Mouse (Mus musculus) lung, postnatal 0 days (tissue): ENCODE measurements around the gene Lrrc10. TPM values are rescaled to one million over a fixed set of nuclear protein-coding genes. Genes with fewer than 3 reads are reported as not detected.
"Not testable (repeated sequence)": the region's sequence is repeated elsewhere in the genome, so short reads cannot be mapped to it uniquely, and the experiment has no call there.

Experiments
- ATAC-seq: fragments of 200-750 bp; cut with Nextera tagmentation; 2 replicates; pipeline ENCODE4 v1.8.0; 2017; ENCODE audit warnings: moderate library complexity
- DNase-seq: peaks from one replicate; pipeline ENCODE4 v3.0.0-alpha.2; 2016; ENCODE audit warnings: low spot score
- H3K27ac ChIP-seq: fragments of 300-500 bp; sonication (generic); 2 replicates; pipeline ENCODE4 v1.5.1; 2014; ENCODE audit warnings: antibody characterized with exemption, mild to moderate bottlenecking, low read length, mixed read lengths
- H3K27me3 ChIP-seq: fragments of 300-500 bp; sonication (generic); replicated peaks from 2 replicates; pipeline ENCODE4 v1.6.1; 2014; ENCODE audit warnings: low read length, mixed read lengths; ENCODE audit not compliant: insufficient read depth
- H3K36me3 ChIP-seq: fragments of 300-500 bp; sonication (generic); 2 replicates; pipeline ENCODE4 v1.6.1; 2014; ENCODE audit warnings: low read length, mixed read lengths; ENCODE audit not compliant: insufficient read depth
- H3K4me1 ChIP-seq: fragments of 300-500 bp; sonication (generic); 2 replicates; pipeline ENCODE4 v1.6.1; 2014; ENCODE audit warnings: antibody characterized with exemption, low read depth, low read length, mixed read lengths; ENCODE audit not compliant: insufficient read depth
- H3K4me2 ChIP-seq: fragments of 300-500 bp; sonication (generic); replicated peaks from 2 replicates; pipeline ENCODE4 v1.6.1; 2014; ENCODE audit warnings: low read depth, mild to moderate bottlenecking, low read length, moderate library complexity, mixed read lengths
- H3K4me3 ChIP-seq: fragments of 300-500 bp; sonication (generic); 2 replicates; pipeline ENCODE4 v1.5.1; 2014; ENCODE audit warnings: low read depth, low read length
- H3K9ac ChIP-seq: fragments of 300-500 bp; sonication (generic); replicated peaks from 2 replicates; pipeline ENCODE4 v1.6.1; 2014; ENCODE audit warnings: low read depth, mild to moderate bottlenecking
- H3K9me3 ChIP-seq: fragments of 300-500 bp; sonication (generic); 2 replicates; pipeline ENCODE4 v1.6.1; 2016; ENCODE audit warnings: low read length, mixed read lengths
- CTCF ChIP-seq: IDR thresholded peaks from 2 replicates; pipeline ENCODE4 v1.5.1; 2016; ENCODE audit warnings: antibody characterized with exemption, mild to moderate bottlenecking
- EP300 ChIP-seq: IDR thresholded peaks from 2 replicates; pipeline ENCODE4 v1.6.1; 2016; ENCODE audit warnings: antibody characterized with exemption, mild to moderate bottlenecking, control low read depth
- WGBS: fragments of 180-500 bp; shearing (Covaris S2); extraction: QIAGEN DNeasy Blood & Tissue Kit; methylation state at CpG from one replicate; pipeline ENCODE4 v1.1.7; 2014; 5-methylcytosine and 5-hydroxymethylcytosine counted together
- polyA plus RNA-seq: library from polyadenylated mRNA; unstranded; fragments of >200 nt; fragmentation: Nextera tagmentation; extraction: Ambion mirVana; gene quantifications from 2 replicates; pipeline ENCODE4 v1.2.1, GENCODE M21; 2015

Lrrc10 gene
- polyA plus RNA-seq, 1 experiment from 2014 or later = 0.45 TPM

GRCm38 (mm10) chr10:117033785-117034184 is 11.4 kb upstream of the Lrrc10 start:
- 22% methylated on average over 8 of the region's 8 CpGs for WGBS
- DNase-seq (peak; percentile 90), ATAC-seq (peak; percentile 56; the same call in 1 of the 2 replicates)
- no peaks in the 10 kb centered on the region for H3K9me3 ChIP-seq
- no peak overlapping the region for H3K4me2 ChIP-seq
- H3K9ac ChIP-seq = no peak overlapping the region
- H3K27me3 ChIP-seq = no peaks in the 10 kb centered on the region
- no peak overlapping the region for H3K27ac ChIP-seq
- TF ChIP-seq CTCF = peak; percentile 90
- TF ChIP-seq EP300 = no peak
- H3K4me1 ChIP-seq = no peaks in the 10 kb centered on the region
- no peak overlapping the region for H3K4me3 ChIP-seq
- no peaks in the 10 kb centered on the region for H3K36me3 ChIP-seq

GRCm38 (mm10) chr10:117040355-117040754 is 4.8 kb upstream of the Lrrc10 start:
- TF ChIP-seq CTCF = peak; percentile 63
- TF ChIP-seq EP300 = no peak
- Histone ChIP-seq H3K27me3 (0 out of 2 replicates have a peak, but pooled peaks cover 3% of the 10 kb centered on the region), H3K4me3 (no peak overlapping the region), H3K36me3 (no peaks in the 10 kb centered on the region), H3K4me1 (no peaks in the 10 kb centered on the region), H3K9ac (no peak overlapping the region), H3K27ac (no peak overlapping the region), H3K4me2 (no peak overlapping the region), H3K9me3 (no peaks in the 10 kb centered on the region)
- ATAC-seq = no peak
- 69% methylated on average over 6 of the region's 6 CpGs for WGBS
- peak; percentile 45 for DNase-seq

- TF ChIP-seq EP300 (peak; percentile 26; the same call in 1 of the 2 replicates), CTCF (no peak)
- no peaks in the 10 kb centered on the region for H3K9me3 ChIP-seq
- DNase-seq = peak; percentile 31
- no peak overlapping the region for H3K27ac ChIP-seq
- 49% methylated on average over 14 of the region's 14 CpGs for whole genome bisulfite sequencing
- H3K4me2 ChIP-seq = peak overlapping the region; percentile 2; the same call in 1 of the 2 replicates
- no peak overlapping the region for H3K4me3 ChIP-seq
- no peaks in the 10 kb centered on the region; the same call in 1 of the 2 replicates for H3K4me1 ChIP-seq
- H3K27me3 ChIP-seq = 0 out of 2 replicates have a peak, but pooled peaks cover 3% of the 10 kb centered on the region
- peak; percentile 65 for ATAC-seq
- H3K36me3 ChIP-seq = no peaks in the 10 kb centered on the region
- H3K9ac ChIP-seq = no peak overlapping the region
Observed at GRCm38 (mm10) chr10:117042295-117042694, 2.8 kb upstream of the Lrrc10 start.

- H3K27me3 ChIP-seq, H3K4me3 ChIP-seq, H3K9me3 ChIP-seq, H3K9ac ChIP-seq, H3K36me3 ChIP-seq, H3K27ac ChIP-seq, H3K4me1 ChIP-seq: not testable (repeated sequence)
- DNase-seq = peak; percentile 33
- 18% methylated on average over 13 of the region's 16 CpGs for WGBS
- ATAC-seq = peak; percentile 40
- 0 out of 2 replicates have a peak overlapping the region, but pooled peaks have one; percentile 5 for H3K4me2 ChIP-seq
Observed at GRCm38 (mm10) chr10:117043497-117044166, 1.5 kb upstream of the Lrrc10 start.

- Histone ChIP-seq H3K4me3 (no peak overlapping the region), H3K4me1 (no peaks in the 10 kb centered on the region; the same call in 1 of the 2 replicates), H3K27me3 (no peaks in the 10 kb centered on the region), H3K9ac (no peak overlapping the region), H3K36me3 (peaks cover 29% of the 10 kb centered on the region), H3K4me2 (no peak overlapping the region), H3K27ac (no peak overlapping the region), H3K9me3 (no peaks in the 10 kb centered on the region)
- no peak for ATAC-seq
- no peak for DNase-seq
- 79% methylated on average over 4 of the region's 4 CpGs for WGBS
- TF ChIP-seq EP300 (no peak), CTCF (no peak)
Observed at GRCm38 (mm10) chr10:117049253-117049652, 4.1 kb downstream of the Lrrc10 start.

- Histone ChIP-seq H3K27ac (no peak overlapping the region), H3K36me3 (peaks cover 30% of the 10 kb centered on the region), H3K4me1 (no peaks in the 10 kb centered on the region; the same call in 1 of the 2 replicates), H3K4me2 (no peak overlapping the region), H3K27me3 (no peaks in the 10 kb centered on the region), H3K9ac (no peak overlapping the region), H3K9me3 (no peaks in the 10 kb centered on the region), H3K4me3 (no peak overlapping the region)
- no peak for DNase-seq
- 62% methylated on average over 4 of the region's 4 CpGs for WGBS
- TF ChIP-seq EP300 = no peak
- TF ChIP-seq CTCF = no peak
- ATAC-seq = peak; percentile 21; the same call in 1 of the 2 replicates
Observed at GRCm38 (mm10) chr10:117049961-117050597, 4.9 kb downstream of the Lrrc10 start.
